Mouse (Mus musculus) heart, embryonic 10.5 days (tissue): ENCODE data around the gene C9. TPM values are rescaled to one million over a fixed set of nuclear protein-coding genes. Genes with fewer than 3 reads are reported as not detected.

Source experiments
- DNase-seq: peaks from one replicate; pipeline ENCODE4 v3.0.0-alpha.2; 2017; ENCODE audit warnings: low spot score
- H3K27ac ChIP-seq: fragments of 300-500 bp; sonication (generic); 2 replicates; pipeline ENCODE4 v1.5.1; 2016; ENCODE audit warnings: mild to moderate bottlenecking
- H3K27me3 ChIP-seq: fragments of 300-500 bp; sonication (generic); 2 replicates; pipeline ENCODE4 v1.6.1; 2016; ENCODE audit warnings: mild to moderate bottlenecking; ENCODE audit not compliant: poor library complexity, insufficient read depth, severe bottlenecking
- H3K36me3 ChIP-seq: fragments of 300-500 bp; sonication (generic); 2 replicates; pipeline ENCODE4 v1.6.1; 2016; ENCODE audit warnings: mild to moderate bottlenecking, moderate library complexity
- H3K4me1 ChIP-seq: fragments of 300-500 bp; sonication (generic); 2 replicates; pipeline ENCODE4 v1.6.1; 2016; ENCODE audit warnings: mild to moderate bottlenecking
- H3K4me3 ChIP-seq: fragments of 300-500 bp; sonication (generic); 2 replicates; pipeline ENCODE4 v1.5.1; 2016; ENCODE audit warnings: mild to moderate bottlenecking, moderate library complexity
- H3K9me3 ChIP-seq: fragments of 300-500 bp; sonication (generic); 2 replicates; pipeline ENCODE4 v1.6.1; 2016; ENCODE audit warnings: mild to moderate bottlenecking, moderate library complexity
- WGBS: fragments of 180-500 bp; shearing (Covaris S2); methylation state at CpG from one replicate; pipeline ENCODE4 v1.1.7; 2016; 5-methylcytosine and 5-hydroxymethylcytosine counted together
- polyA plus RNA-seq: library from polyadenylated mRNA; unstranded; fragments of >200 nt; fragmentation: Nextera tagmentation; extraction: Ambion mirVana; gene quantifications from 2 replicates; pipeline ENCODE4 v1.2.1, GENCODE M21; 2016

The C9 gene
- polyA plus RNA-seq, 1 experiment from 2014 or later, result not detected

DNA sequence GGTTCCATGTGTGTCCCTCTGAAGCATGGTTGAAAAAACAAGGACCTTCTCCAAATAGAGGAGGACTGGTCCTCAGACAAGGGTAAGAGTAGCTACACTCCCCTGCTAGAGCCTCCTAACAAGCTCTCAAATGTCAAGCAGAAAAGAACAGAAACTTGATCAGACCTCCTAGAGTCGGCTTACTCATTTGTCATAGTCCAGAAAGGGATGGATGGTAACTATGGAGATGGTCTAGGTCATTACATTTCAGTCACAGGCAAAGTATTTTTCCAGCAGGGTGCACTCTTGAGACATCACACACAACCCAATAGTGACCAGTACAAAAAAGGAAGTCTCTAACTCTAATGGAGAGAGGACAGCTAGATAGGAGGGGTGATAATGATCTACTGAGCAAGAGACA is 55.7 kb downstream of the C9 start:
- Histone ChIP-seq H3K4me3 (no peak overlapping the region), H3K4me1 (no peaks in the 10 kb centered on the region), H3K27me3 (no peaks in the 10 kb centered on the region), H3K9me3 (no peaks in the 10 kb centered on the region), H3K27ac (no peak overlapping the region), H3K36me3 (no peaks in the 10 kb centered on the region)
- 38% methylated on average over 1 of the region's 1 CpGs for whole genome bisulfite sequencing
- DNase-seq, result no peak

DNA sequence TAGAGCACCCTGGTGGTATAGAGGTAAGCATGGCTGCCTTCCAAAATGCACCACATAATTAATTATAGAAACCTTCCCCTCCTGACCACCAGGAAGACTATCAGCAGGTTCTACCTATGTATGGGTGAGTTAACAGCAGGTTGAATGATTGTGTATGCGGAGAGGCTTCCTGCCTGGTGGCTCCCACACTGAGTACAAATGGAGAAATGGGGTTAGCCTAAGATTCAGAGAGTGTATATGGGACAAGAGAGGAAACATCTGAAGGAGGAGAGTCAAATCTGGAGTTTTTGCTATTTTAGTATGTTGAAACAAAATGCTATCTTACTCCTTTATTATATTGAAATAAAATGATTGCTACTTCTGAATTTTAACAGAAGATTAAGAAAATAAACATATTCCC is 72.4 kb downstream of the C9 start:
- H3K4me1 ChIP-seq, result no peaks in the 10 kb centered on the region
- DNase-seq, result no peak
- no peaks in the 10 kb centered on the region for H3K36me3 ChIP-seq
- H3K27ac ChIP-seq, result no peak overlapping the region
- H3K27me3 ChIP-seq, result no peaks in the 10 kb centered on the region
- no peak overlapping the region for H3K4me3 ChIP-seq
- no peaks in the 10 kb centered on the region for H3K9me3 ChIP-seq
- WGBS, result 89% methylated on average over 1 of the region's 1 CpGs

DNA sequence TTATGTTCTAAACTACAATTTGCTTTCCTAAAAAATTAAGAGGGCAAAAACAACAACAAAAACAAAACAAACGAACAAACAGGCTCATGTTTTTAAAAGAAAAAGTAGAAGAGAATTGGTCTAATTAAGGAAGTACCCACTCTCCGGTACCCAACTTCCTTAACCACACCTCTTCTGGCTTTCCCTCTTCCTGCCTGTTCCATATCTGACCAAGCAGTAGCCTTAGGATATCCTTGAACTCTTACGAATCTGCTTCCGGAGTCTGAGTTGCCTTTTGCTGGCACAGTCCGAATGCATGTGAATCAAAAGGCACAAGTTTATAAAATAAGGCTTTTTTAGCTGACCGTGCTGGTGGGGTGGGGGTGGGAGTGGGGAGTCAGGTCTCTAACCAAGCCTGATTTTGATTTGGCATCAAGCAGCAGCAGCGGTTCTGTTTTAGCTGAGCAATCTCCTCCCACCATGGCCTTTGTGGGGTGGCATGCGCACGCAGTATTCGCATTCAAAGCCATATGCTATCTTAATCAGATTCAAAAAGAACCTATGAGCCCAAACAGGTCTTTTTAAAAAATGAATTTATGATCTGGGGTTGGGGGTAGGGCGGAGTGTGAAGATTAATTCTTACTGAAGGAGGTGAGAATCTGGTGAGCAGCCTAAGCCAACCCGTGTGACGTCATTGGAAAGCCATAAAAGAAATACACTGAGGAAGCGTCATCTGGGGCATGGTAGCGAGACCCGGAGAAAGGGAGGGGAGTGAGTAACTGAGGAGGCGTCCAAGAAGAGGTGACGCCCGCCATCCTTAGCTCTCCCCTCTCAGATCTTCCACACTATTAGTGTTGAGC is 74.5 kb downstream of the C9 start:
- H3K4me1 ChIP-seq, result no peaks in the 10 kb centered on the region
- DNase-seq, result no peak
- no peak overlapping the region for H3K4me3 ChIP-seq
- no peak overlapping the region for H3K27ac ChIP-seq
- WGBS, result 84% methylated on average over 19 of the region's 19 CpGs
- no peaks in the 10 kb centered on the region for H3K27me3 ChIP-seq
- no peaks in the 10 kb centered on the region for H3K9me3 ChIP-seq
- H3K36me3 ChIP-seq, result no peaks in the 10 kb centered on the region

DNA sequence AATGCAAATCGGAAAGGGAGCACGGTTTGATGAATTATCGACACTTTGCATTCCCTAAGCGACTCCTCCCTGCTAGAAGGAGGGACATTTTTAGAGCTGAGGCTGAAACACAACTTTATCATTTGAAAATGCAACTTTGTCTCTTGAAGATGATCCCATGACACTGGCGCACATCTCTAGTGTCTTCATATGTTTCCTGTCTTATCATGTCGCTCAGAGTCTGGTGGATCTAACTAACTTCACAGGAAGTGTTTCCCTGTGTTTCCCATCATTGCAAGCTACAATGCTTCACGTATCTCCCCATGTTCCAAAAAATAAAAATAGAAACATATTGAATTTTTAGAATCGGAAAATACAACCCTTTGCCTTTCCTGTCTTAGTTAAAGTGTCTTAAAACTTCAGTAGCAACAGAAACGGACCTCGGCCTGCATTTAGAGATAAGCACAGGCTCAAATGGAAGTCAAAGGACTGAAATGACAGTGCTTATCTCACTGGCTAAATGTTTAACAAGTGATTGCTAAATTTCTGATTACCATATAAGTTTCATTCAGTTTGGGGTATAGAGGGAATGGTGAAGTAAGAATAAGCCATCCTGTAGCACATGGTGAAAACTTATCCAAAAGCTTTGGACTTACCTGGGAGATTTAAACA is 75.5 kb downstream of the C9 start:
- 62% methylated on average over 10 of the region's 10 CpGs for WGBS
- Histone ChIP-seq H3K4me1 (no peaks in the 10 kb centered on the region), H3K36me3 (no peaks in the 10 kb centered on the region), H3K9me3 (no peaks in the 10 kb centered on the region), H3K4me3 (no peak overlapping the region), H3K27me3 (no peaks in the 10 kb centered on the region), H3K27ac (no peak overlapping the region)
- no peak for DNase-seq

GRCm38 (mm10) chr15:6522653-6523167 is 77.6 kb downstream of the C9 start, which contains the start of gene Fyb:
Gene Fyb, plus strand, starts transcription at chr15:6522853.
- Histone ChIP-seq H3K4me3 (no peak within 1 kb of the TSS), H3K9me3 (no peaks in the 10 kb centered on the region), H3K27me3 (no peaks in the 10 kb centered on the region), H3K4me1 (no peaks in the 10 kb centered on the region), H3K36me3 (no peaks in the 10 kb centered on the region), H3K27ac (no peak within 1 kb of the TSS)
- DNase-seq, result no peak
- WGBS, result 77% methylated on average over 8 of the region's 8 CpGs

GRCm38 (mm10) chr15:6524801-6525200 is 79.7 kb downstream of the C9 start:
- no peak for DNase-seq
- WGBS, result 88% methylated on average over 2 of the region's 2 CpGs
- Histone ChIP-seq H3K27me3 (no peaks in the 10 kb centered on the region), H3K9me3 (no peaks in the 10 kb centered on the region), H3K27ac (no peak overlapping the region), H3K36me3 (no peaks in the 10 kb centered on the region), H3K4me3 (no peak overlapping the region), H3K4me1 (no peaks in the 10 kb centered on the region)

GRCm38 (mm10) chr15:6525386-6525785 is 80.3 kb downstream of the C9 start:
- Histone ChIP-seq H3K4me3 (no peak overlapping the region), H3K4me1 (no peaks in the 10 kb centered on the region), H3K27ac (no peak overlapping the region), H3K36me3 (no peaks in the 10 kb centered on the region), H3K9me3 (no peaks in the 10 kb centered on the region), H3K27me3 (no peaks in the 10 kb centered on the region)
- 85% methylated on average over 3 of the region's 3 CpGs for WGBS
- DNase-seq, result no peak

- Histone ChIP-seq H3K4me1 (no peaks in the 10 kb centered on the region), H3K27me3 (no peaks in the 10 kb centered on the region), H3K9me3 (no peaks in the 10 kb centered on the region), H3K36me3 (no peaks in the 10 kb centered on the region), H3K4me3 (no peak overlapping the region), H3K27ac (no peak overlapping the region)
- 89% methylated on average over 3 of the region's 3 CpGs for WGBS
- DNase-seq, result no peak
Measured at GRCm38 (mm10) chr15:6533858-6534343, 88.8 kb downstream of the C9 start.

GRCm38 (mm10) chr15:6534592-6534991 is 89.5 kb downstream of the C9 start:
- Histone ChIP-seq H3K4me1 (no peaks in the 10 kb centered on the region), H3K9me3 (no peaks in the 10 kb centered on the region), H3K4me3 (no peak overlapping the region), H3K36me3 (no peaks in the 10 kb centered on the region), H3K27me3 (no peaks in the 10 kb centered on the region), H3K27ac (no peak overlapping the region)
- 73% methylated on average over 8 of the region's 8 CpGs for whole genome bisulfite sequencing
- DNase-seq, result no peak

DNA sequence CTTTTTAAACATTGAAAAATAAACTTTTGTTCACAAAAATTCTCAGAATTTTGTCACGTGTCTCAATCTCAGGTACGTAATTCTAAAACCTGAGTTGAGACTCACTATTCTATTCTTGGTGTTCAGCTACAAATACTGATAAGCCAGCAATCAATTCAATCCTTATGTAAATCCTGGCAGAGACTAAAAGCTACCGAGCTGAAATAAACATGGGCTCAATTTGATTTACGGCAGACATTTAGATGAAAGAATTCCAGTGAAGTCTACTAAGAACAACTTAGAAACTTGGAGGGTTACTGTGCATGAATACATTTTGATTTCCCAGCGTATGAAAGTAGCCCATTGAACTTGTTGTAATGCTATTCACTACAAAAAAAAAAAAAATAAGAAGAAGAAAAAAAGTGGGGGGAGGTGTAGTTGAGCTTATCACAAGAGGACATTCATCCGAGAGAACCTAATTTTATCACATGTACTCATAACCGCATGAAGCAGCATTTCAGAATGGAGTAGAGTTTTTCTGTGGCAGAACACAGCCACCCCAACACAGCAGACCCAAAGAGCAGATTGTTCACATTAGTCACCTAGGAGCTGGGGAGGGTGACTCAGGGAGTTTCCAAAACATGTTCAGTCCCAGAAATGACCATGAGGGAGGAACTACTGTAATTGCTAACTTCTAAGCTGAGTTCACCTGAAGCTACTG is 94.7 kb downstream of the C9 start:
- H3K9me3 ChIP-seq, result no peaks in the 10 kb centered on the region

More for the DNA sequence above, 94.7 kb downstream of the C9 start:
- Histone ChIP-seq H3K27ac (no peak overlapping the region), H3K27me3 (no peaks in the 10 kb centered on the region), H3K4me3 (no peak overlapping the region), H3K36me3 (no peaks in the 10 kb centered on the region), H3K4me1 (no peaks in the 10 kb centered on the region)
- no peak for DNase-seq
- WGBS, result 69% methylated on average over 7 of the region's 7 CpGs
